Mouse (Mus musculus) ES-Bruce4 (cell line): ENCODE data around the gene Pomp.

Experiments used
- CTCF ChIP-seq: IDR thresholded peaks from one replicate; pipeline ENCODE4 v1.8.1; 2011; ENCODE audit warnings: low read depth, low read length
- EP300 ChIP-seq: IDR thresholded peaks from 2 replicates; pipeline ENCODE4 v1.6.1; 2011; ENCODE audit warnings: low read depth, low read length; ENCODE audit not compliant: insufficient read depth

DNA sequence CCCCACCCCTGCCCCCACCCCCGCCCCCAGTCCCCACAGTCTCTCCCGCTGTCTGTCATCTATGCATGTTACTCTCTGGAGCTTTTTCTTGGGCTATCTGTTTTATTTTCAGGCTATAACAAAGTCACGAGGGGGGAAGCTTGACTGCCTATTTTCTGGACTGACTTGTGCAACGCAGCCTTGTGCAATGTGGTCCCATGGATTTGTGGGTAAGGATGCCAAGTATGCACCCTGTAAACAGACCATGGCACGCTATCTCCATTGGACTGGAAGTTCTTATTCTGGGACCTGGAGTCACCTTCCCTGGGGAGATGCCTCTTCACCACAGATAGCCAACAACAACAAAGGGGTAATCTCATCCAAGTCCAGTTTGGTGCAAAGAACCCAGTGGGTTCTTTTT, 51.5 kb downstream of the Pomp start:
- no peak for TF ChIP-seq CTCF
- TF ChIP-seq EP300: no peak
